Mouse (Mus musculus) spleen, adult 2 months (tissue): ENCODE measurements around the gene Fam89a. TPM values are rescaled to one million over a fixed set of nuclear protein-coding genes. Genes with fewer than 3 reads are reported as not detected.
A peak's percentile ranks its signal among the peaks of the same experiment; 100 is the strongest.

ENCODE experiments used
- DNase-seq, 2 experiments: peaks; one replicate each; pipeline versions ENCODE4 v3.0.0 to v3.0.0-alpha.2; 2012 to 2021; ENCODE audit warnings: low spot score in 2 of 2, low read depth in 1 of 2
- H3K27ac ChIP-seq: fragments of 200-500 bp; 2 replicates; pipeline ENCODE4 v1.5.1; 2012; ENCODE audit warnings: low read length, inconsistent platforms; ENCODE audit not compliant: insufficient read depth
- H3K27me3 ChIP-seq: fragments of 200-500 bp; 2 replicates; pipeline ENCODE4 v1.6.1; 2012; ENCODE audit warnings: mild to moderate bottlenecking, moderate library complexity, low read length, inconsistent platforms; ENCODE audit not compliant: control insufficient read depth, insufficient read depth
- H3K36me3 ChIP-seq: fragments of 200-500 bp; 2 replicates; pipeline ENCODE4 v1.6.1; 2012; ENCODE audit warnings: mild to moderate bottlenecking, low read length, inconsistent platforms; ENCODE audit not compliant: control insufficient read depth, insufficient read depth
- H3K4me1 ChIP-seq: fragments of 200-500 bp; 2 replicates; pipeline ENCODE4 v1.6.1; 2011; ENCODE audit warnings: inconsistent platforms; ENCODE audit not compliant: control insufficient read depth, insufficient read depth, insufficient read length
- H3K4me3 ChIP-seq: fragments of 200-500 bp; 2 replicates; pipeline ENCODE4 v1.5.1; 2011; ENCODE audit warnings: mild to moderate bottlenecking, inconsistent platforms; ENCODE audit not compliant: insufficient read depth, insufficient read length; ENCODE audit errors: extremely low read depth
- CTCF ChIP-seq: fragments of 200-500 bp; IDR thresholded peaks from 2 replicates; pipeline ENCODE4 v1.5.1; 2011; ENCODE audit warnings: mild to moderate bottlenecking, inconsistent platforms; ENCODE audit not compliant: insufficient read depth, insufficient read length, insufficient replicate concordance; ENCODE audit errors: extremely low read depth
- POLR2A ChIP-seq: fragments of 200-500 bp; IDR thresholded peaks from 2 replicates; pipeline ENCODE4 v1.6.1; 2011; ENCODE audit warnings: low read depth, low read length, inconsistent platforms
- WGBS: fragments of 180-500 bp; shearing (Covaris S2); methylation state at CpG from one replicate; pipeline ENCODE4 v1.1.7; 2018; 5-methylcytosine and 5-hydroxymethylcytosine counted together
- polyA plus RNA-seq: library from polyadenylated mRNA; depleted of rRNA; stranded (reverse); fragments of >200 nt; gene quantifications from 2 replicates; pipeline ENCODE4 v1.2.3, GENCODE M21; 2012; rRNA removed

Fam89a gene
- 1.2 and 1.5 TPM in 2 replicates for polyA plus RNA-seq

DNA sequence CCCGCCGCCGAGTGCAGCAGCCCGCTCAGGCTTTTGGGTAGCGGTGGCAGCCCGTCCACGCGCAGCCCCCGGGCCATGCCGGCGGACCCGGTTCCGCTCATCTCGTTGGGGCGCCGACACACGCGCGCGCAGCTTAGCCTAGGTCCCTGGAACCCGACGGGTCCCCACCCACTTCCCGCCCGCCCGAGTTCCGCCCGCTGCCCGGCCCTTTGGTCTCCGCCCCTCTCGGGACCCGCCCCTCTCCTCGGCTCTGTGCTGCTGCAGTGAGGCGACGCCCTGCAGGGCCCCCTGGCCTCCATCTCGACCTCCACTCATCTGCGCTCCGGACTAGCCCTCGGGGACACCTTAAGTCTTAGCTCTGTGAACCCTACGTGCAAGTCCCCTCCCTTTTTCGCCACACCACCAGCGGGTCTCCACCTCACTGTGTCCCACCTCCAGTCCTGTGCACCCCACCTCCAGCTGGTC lies at the start of gene Fam89a:
Gene Fam89a (minus strand): TSS at position 124 of the 465 bp plus-strand sequence.
- no peak for TF ChIP-seq CTCF
- TF ChIP-seq POLR2A: no peak

DNA sequence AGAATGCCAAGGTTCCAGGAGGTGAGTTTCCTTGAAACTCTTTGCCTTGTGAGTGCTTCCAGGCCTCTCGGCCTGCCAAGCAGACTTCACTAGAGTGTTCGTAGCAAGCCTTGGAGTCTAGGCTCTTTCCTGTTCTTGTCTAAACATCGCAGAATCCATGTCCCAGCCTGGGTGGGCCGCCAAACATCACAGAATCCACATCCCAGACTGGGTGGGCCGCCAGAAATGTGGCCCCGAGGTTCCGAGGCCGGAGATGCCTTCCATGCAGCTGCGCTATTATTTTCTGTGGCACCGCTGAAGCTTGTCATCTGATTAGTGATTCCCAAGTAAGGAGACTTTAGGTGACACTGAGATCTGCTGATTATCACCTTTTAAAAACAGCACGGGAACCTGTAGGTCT lies 48.9 kb upstream of the Fam89a start:
- WGBS: 45% methylated on average over 11 of the region's 11 CpGs

More for the DNA sequence above, at the start of gene Fam89a:
- peak; percentile 11 to 60 for DNase-seq
- H3K4me3 ChIP-seq: peak within 1 kb of the TSS; percentile 56
- peaks cover 5% of the 10 kb centered on the region for H3K4me1 ChIP-seq
- H3K36me3 ChIP-seq: no peaks in the 10 kb centered on the region
- no peak within 1 kb of the TSS for H3K27ac ChIP-seq
- 4% methylated on average over 41 of the region's 41 CpGs for WGBS
- peaks cover 12% of the 10 kb centered on the region for H3K27me3 ChIP-seq

DNA sequence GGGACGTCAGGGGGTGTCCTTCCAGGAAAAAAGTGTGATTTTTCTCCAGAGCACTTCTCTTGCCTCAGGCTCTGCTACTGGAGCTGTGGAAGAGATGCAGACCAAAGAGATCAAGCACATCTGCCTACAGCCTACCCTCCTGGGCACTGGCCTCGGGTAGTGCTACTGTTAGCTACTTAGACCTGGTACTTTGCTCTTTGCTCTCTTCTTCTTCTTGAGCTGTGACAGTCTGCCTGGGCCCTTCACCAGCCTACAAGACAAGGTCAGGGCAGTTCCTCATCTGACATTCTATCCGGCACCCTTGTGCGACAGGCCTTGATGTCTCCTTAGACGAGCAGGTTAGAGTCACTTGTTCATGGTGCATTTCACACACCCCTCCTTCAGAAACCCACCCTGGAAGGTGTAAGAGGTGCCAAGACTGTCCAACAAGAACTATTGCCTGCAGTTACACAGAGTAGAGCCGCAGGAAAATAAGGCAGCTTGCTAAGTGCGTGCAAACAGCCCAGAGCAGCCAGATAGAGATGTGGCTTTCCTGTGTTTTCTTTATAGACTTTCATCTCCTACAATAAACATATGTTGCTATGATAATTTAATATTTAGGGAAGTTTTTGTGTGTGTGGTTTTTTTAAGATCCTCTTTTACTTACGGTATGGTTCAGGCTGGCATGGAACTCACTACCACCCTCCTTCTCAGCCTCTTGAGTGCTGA lies 44.3 kb upstream of the Fam89a start:
- TF ChIP-seq CTCF (no peak), POLR2A (no peak)
- H3K27ac ChIP-seq: no peak overlapping the region
- peaks cover 16% of the 10 kb centered on the region for H3K4me1 ChIP-seq
- DNase-seq: no peak
- H3K27me3 ChIP-seq: peaks cover 23% of the 10 kb centered on the region
- H3K36me3 ChIP-seq: no peaks in the 10 kb centered on the region
- WGBS: 46% methylated on average over 8 of the region's 8 CpGs
- H3K4me3 ChIP-seq: no peak overlapping the region

More for the DNA sequence above, 48.9 kb upstream of the Fam89a start:
- TF ChIP-seq POLR2A (no peak), CTCF (no peak)
- H3K27ac ChIP-seq: no peak overlapping the region
- no peaks in the 10 kb centered on the region for H3K27me3 ChIP-seq
- H3K4me3 ChIP-seq: no peak overlapping the region
- no peaks in the 10 kb centered on the region for H3K36me3 ChIP-seq
- H3K4me1 ChIP-seq: no peaks in the 10 kb centered on the region
- DNase-seq: no peak

DNA sequence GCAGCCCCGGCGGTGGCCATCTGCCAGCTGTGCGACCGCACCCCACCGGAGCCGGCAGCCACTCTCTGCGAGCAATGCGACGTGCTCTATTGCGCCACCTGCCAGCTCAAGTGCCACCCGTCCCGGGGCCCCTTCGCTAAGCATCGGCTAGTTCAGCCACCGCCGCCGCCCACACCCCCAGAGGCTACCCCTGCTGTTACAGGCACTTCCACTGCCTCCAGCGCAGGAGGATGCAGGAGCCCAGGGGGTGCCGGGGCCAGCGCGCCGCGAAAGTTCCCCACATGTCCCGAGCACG lies 42.8 kb upstream of the Fam89a start:
- H3K27me3 ChIP-seq: peaks cover 23% of the 10 kb centered on the region
- TF ChIP-seq CTCF (no peak), POLR2A (no peak)
- DNase-seq: peak in 1 of 2 experiments; percentile 28
- no peaks in the 10 kb centered on the region for H3K36me3 ChIP-seq
- H3K4me3 ChIP-seq: no peak overlapping the region
- 1% methylated on average over 25 of the region's 25 CpGs for WGBS
- peaks cover 16% of the 10 kb centered on the region for H3K4me1 ChIP-seq
- H3K27ac ChIP-seq: no peak overlapping the region

DNA sequence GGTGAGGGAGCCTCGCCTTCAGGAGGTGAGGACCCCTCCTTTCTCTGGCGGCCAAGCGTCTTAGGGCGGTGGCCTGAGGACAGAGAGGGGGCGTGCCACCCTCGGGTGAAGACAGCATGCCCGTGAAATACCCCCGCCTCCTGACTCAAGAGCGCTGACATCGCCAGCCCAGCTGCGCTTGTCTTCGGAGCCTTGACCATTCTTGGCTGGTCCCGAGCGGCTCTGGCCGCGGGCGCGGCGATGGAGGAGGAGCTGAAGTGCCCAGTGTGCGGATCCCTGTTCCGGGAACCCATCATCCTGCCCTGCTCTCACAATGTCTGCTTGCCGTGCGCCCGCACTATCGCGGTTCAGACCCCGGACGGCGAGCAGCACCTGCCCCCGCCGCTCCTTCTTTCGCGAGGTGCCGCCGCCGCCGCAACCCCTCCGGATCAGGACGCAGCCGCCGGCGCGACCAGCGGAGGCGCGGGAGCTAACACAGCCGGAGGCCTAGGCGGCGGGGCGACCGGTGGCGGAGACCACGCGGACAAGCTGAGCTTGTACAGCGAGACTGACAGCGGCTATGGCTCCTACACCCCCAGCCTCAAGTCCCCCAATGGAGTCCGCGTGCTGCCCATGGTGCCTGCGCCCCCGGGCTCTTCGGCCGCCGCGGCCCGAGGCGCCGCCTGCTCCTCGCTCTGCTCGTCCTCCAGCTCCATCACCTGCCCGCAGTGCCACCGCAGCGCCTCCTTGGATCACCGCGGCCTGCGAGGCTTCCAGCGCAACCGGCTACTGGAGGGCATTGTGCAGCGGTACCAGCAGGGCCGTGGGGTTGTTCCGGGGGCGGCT lies 42.2 kb upstream of the Fam89a start:
- Histone ChIP-seq H3K27ac (no peak overlapping the region), H3K4me1 (peaks cover 16% of the 10 kb centered on the region), H3K4me3 (no peak overlapping the region), H3K36me3 (no peaks in the 10 kb centered on the region), H3K27me3 (peaks cover 23% of the 10 kb centered on the region)
- 5% methylated on average over 81 of the region's 81 CpGs for WGBS
- TF ChIP-seq POLR2A (no peak), CTCF (no peak)
- no peak for DNase-seq

DNA sequence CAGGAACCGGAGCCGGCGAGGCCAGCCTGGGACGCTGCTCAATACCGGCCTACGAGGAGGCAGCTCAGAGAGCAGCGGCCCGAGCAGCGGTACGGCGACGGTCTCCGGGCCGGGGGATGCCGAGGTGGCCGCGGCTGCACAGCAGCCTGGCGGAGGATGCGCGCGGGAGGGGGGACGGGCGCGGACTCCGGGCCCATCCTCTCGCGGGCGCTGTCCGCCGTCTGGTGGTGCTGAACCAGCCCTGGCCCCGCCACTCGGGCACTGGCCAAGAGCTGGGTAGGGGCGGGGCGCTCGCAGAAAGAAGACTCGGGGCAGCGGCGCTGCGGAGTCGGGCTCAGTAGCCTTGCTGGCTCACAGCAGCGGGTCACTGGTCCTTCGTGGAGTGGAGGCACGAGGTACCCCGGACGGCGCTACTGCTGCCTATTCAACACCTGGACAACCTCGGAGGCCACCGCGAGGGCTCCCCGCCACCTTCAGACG lies 41.6 kb upstream of the Fam89a start:
- Histone ChIP-seq H3K36me3 (no peaks in the 10 kb centered on the region), H3K27ac (no peak overlapping the region), H3K4me3 (peak overlapping the region; percentile 29; the same call in 1 of the 2 replicates), H3K4me1 (peaks cover 16% of the 10 kb centered on the region), H3K27me3 (peaks cover 23% of the 10 kb centered on the region)
- under 1% methylated on average over 51 of the region's 51 CpGs for WGBS
- peak; percentile 8 to 68 for DNase-seq
- TF ChIP-seq POLR2A (no peak), CTCF (no peak)
